Mouse (Mus musculus): Measurements from ENCODE around the gene Manf.

DNA sequence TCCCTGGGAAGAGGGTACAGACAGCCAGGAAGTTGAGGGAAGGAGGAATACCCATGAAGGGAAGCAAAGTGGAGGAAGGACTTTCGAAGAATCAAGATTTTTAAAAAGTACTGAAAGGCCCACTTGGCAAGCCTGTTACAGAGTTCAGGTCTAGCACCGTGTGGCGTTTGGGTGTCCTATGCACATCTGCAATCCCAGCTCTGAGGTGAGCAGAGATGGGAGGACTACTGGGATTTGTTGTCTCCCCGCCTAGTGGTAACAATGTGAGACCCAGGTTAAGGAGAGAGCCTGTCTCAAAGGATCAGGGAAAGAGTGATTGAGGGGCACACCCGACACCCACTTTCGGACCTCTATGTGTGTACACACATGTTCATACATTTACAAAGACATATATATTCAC, 23.1 kb upstream of the Manf start:
- TF ChIP-seq CTCF (IDR thresholded peaks at IDR 0.05; ENCODE audit: low read depth, low read length) (no peak), POLR2A (IDR thresholded peaks at IDR 0.05; ENCODE audit: extremely low read depth, insufficient read depth, low read length) (no peak)
